Mouse (Mus musculus) CH12.LX (cell line): Measurements from ENCODE around the gene Cacna1c. TPM values are rescaled to one million over a fixed set of nuclear protein-coding genes. Genes with fewer than 3 reads are reported as not detected.

ENCODE experiments used
- DNase-seq: peaks from one replicate; pipeline ENCODE4 v3.0.0-alpha.2; 2013; ENCODE audit errors: extremely low read depth
- H3K27ac ChIP-seq: 2 replicates; pipeline ENCODE4 v1.5.1; 2012; ENCODE audit warnings: low read depth, mild to moderate bottlenecking, control low read depth, moderate library complexity; ENCODE audit not compliant: insufficient read depth
- H3K27me3 ChIP-seq: replicated peaks from 2 replicates; pipeline ENCODE3; 2012; ENCODE audit warnings: inconsistent platforms
- H3K36me3 ChIP-seq, 2 experiments: replicated peaks in 1 of 2; 2 replicates each; pipeline versions ENCODE3 to v1.6.1; 2012; ENCODE audit warnings: inconsistent platforms in 1 of 2, low read length in 1 of 2, mild to moderate bottlenecking in 1 of 2, mixed read lengths in 1 of 2, moderate library complexity in 1 of 2; ENCODE audit not compliant: control insufficient read depth in 1 of 2, insufficient read depth in 1 of 2
- H3K4me1 ChIP-seq, 2 experiments: 2 replicates each; pipeline ENCODE4 v1.6.1; 2012; ENCODE audit warnings: inconsistent platforms in 1 of 2, moderate library complexity in 1 of 2; ENCODE audit not compliant: insufficient read depth in 2 of 2, control insufficient read depth in 1 of 2
- H3K4me2 ChIP-seq: 2 replicates; pipeline ENCODE4 v1.6.1; 2012; ENCODE audit warnings: low read depth, mild to moderate bottlenecking, control low read depth; ENCODE audit not compliant: poor library complexity, insufficient read depth, severe bottlenecking
- H3K4me3 ChIP-seq, 3 experiments: fragments of 150-350 bp in 1 of 3; sonication (generic) in 1 of 3; replicated peaks in 1 of 3; 2 replicates each; pipeline versions ENCODE3 to v1.5.1; 2011 to 2012; ENCODE audit warnings: low read depth in 2 of 3, low read length in 2 of 3, mild to moderate bottlenecking in 2 of 3, moderate library complexity in 2 of 3, control low read depth in 1 of 3, improper control_type of control experiment in 1 of 3, inconsistent platforms in 1 of 3, mixed read lengths in 1 of 3; ENCODE audit not compliant: poor library complexity in 1 of 3
- H3K79me2 ChIP-seq: replicated peaks from 2 replicates; pipeline ENCODE4 v1.6.1; 2012; ENCODE audit warnings: mild to moderate bottlenecking, moderate library complexity; ENCODE audit not compliant: control insufficient read depth, poor library complexity, insufficient read depth, severe bottlenecking; ENCODE audit errors: extremely low read depth
- H3K9ac ChIP-seq: 2 replicates; pipeline ENCODE4 v1.6.1; 2012; ENCODE audit warnings: low read depth, mild to moderate bottlenecking, control low read depth, moderate library complexity; ENCODE audit not compliant: insufficient read depth
- H3K9me3 ChIP-seq: replicated peaks from 2 replicates; pipeline ENCODE3; 2012; ENCODE audit warnings: low read length, inconsistent platforms, mixed read lengths
- BHLHE40 ChIP-seq: IDR thresholded peaks from 2 replicates; pipeline ENCODE4 v1.6.1; 2011; ENCODE audit warnings: mild to moderate bottlenecking, low read depth, low read length, improper control_type of control experiment
- CHD2 ChIP-seq: IDR thresholded peaks from 2 replicates; pipeline ENCODE4 v1.6.1; 2011; ENCODE audit warnings: low read length, improper control_type of control experiment
- E2F4 ChIP-seq: IDR thresholded peaks from 2 replicates; pipeline ENCODE4 v1.6.1; 2011; ENCODE audit warnings: low read depth, low read length, improper control_type of control experiment; ENCODE audit not compliant: insufficient replicate concordance
- EP300 ChIP-seq: IDR thresholded peaks from 2 replicates; pipeline ENCODE4 v1.6.1; 2011; ENCODE audit warnings: low read length, improper control_type of control experiment
- ETS1 ChIP-seq: conservative IDR thresholded peaks from 2 replicates; pipeline ENCODE4 v1.6.1; 2012; ENCODE audit warnings: low read depth, mild to moderate bottlenecking, inconsistent platforms, low read length, improper control_type of control experiment, moderate library complexity
- GABPA ChIP-seq: IDR thresholded peaks from 2 replicates; pipeline ENCODE4 v1.6.1; 2012; ENCODE audit warnings: low read depth, low read length, improper control_type of control experiment, inconsistent platforms; ENCODE audit not compliant: insufficient replicate concordance
- HCFC1 ChIP-seq: IDR thresholded peaks from 2 replicates; pipeline ENCODE4 v1.6.1; 2012; ENCODE audit warnings: low read depth, mild to moderate bottlenecking, inconsistent platforms, low read length, improper control_type of control experiment
- JUN ChIP-seq: IDR thresholded peaks from 2 replicates; pipeline ENCODE4 v1.6.1; 2011; ENCODE audit warnings: low read depth, mild to moderate bottlenecking, low read length, improper control_type of control experiment, moderate library complexity; ENCODE audit not compliant: insufficient read depth
- MAFK ChIP-seq: IDR thresholded peaks from 2 replicates; pipeline ENCODE4 v1.6.1; 2011; ENCODE audit warnings: low read length, improper control_type of control experiment; ENCODE audit not compliant: insufficient replicate concordance
- MAZ ChIP-seq: IDR thresholded peaks from 2 replicates; pipeline ENCODE4 v1.6.1; 2012; ENCODE audit warnings: low read depth, mild to moderate bottlenecking, inconsistent platforms, low read length, improper control_type of control experiment, moderate library complexity
- MYC ChIP-seq: IDR thresholded peaks from 2 replicates; pipeline ENCODE4 v1.6.1; 2011; ENCODE audit warnings: low read depth, mild to moderate bottlenecking, improper control_type of control experiment, low read length
- NELFE ChIP-seq: IDR thresholded peaks from 2 replicates; pipeline ENCODE4 v1.6.1; 2011; ENCODE audit warnings: low read depth, low read length, improper control_type of control experiment
- NRF1 ChIP-seq: IDR thresholded peaks from 2 replicates; pipeline ENCODE4 v1.6.1; 2014; ENCODE audit warnings: low read depth, mild to moderate bottlenecking, inconsistent platforms, low read length, improper control_type of control experiment, moderate library complexity
- PAX5 ChIP-seq: IDR thresholded peaks from 2 replicates; pipeline ENCODE4 v1.6.1; 2012; ENCODE audit warnings: low read length, inconsistent platforms, mixed read lengths
- POLR2AphosphoS2 ChIP-seq: IDR thresholded peaks from 2 replicates; pipeline ENCODE4 v1.6.1; 2011; ENCODE audit warnings: low read depth, low read length, improper control_type of control experiment
- RCOR1 ChIP-seq: conservative IDR thresholded peaks from 2 replicates; pipeline ENCODE4 v1.6.1; 2012; ENCODE audit warnings: low read depth, mild to moderate bottlenecking, inconsistent platforms, low read length, improper control_type of control experiment
- SIN3A ChIP-seq: IDR thresholded peaks from 2 replicates; pipeline ENCODE4 v1.6.1; 2012; ENCODE audit warnings: low read length, improper control_type of control experiment, inconsistent platforms
- TBP ChIP-seq: conservative IDR thresholded peaks from 2 replicates; pipeline ENCODE4 v1.6.1; 2011; ENCODE audit warnings: low read depth, low read length, improper control_type of control experiment
- TCF12 ChIP-seq: IDR thresholded peaks from 2 replicates; pipeline ENCODE4 v1.6.1; 2014; ENCODE audit warnings: low read depth, mild to moderate bottlenecking, inconsistent platforms, low read length, improper control_type of control experiment
- USF2 ChIP-seq: conservative IDR thresholded peaks from 2 replicates; pipeline ENCODE4 v1.6.1; 2011; ENCODE audit warnings: low read depth, low read length, improper control_type of control experiment
- ZC3H11A ChIP-seq: IDR thresholded peaks from 2 replicates; pipeline ENCODE4 v1.6.1; 2012; ENCODE audit warnings: low read depth, mild to moderate bottlenecking, inconsistent platforms, low read length, improper control_type of control experiment
- ZKSCAN1 ChIP-seq: IDR thresholded peaks from 2 replicates; pipeline ENCODE4 v1.6.1; 2012; ENCODE audit warnings: low read depth, inconsistent platforms, low read length, improper control_type of control experiment, borderline replicate concordance
- ZMIZ1 ChIP-seq: IDR thresholded peaks from 2 replicates; pipeline ENCODE4 v1.6.1; 2012; ENCODE audit warnings: low read depth, mild to moderate bottlenecking, inconsistent platforms, low read length, improper control_type of control experiment
- ZNF384 ChIP-seq: IDR thresholded peaks from 2 replicates; pipeline ENCODE4 v1.6.1; 2012; ENCODE audit warnings: low read depth, low read length, improper control_type of control experiment, inconsistent platforms
- dilution Hi-C: fragments of 300-500 bp; cut with MboI; formaldehyde crosslinking; loops from 2 replicates; pipeline ENCODE4 v1.14.3; 2020; ENCODE audit warnings: low sequenced_read_pairs; ENCODE audit not compliant: extremely low pct_unique_long_range_greater_than_20kb, extremely low pct_ligation_motif_present
- in situ Hi-C: fragments of 300-500 bp; cut with MboI; formaldehyde crosslinking; loops from 3 replicates; pipeline ENCODE4 v1.14.3; 2019; ENCODE audit warnings: low sequenced_read_pairs, low pct_ligation_motif_present, low pct_unique_long_range_greater_than_20kb, mixed read lengths
- polyA plus RNA-seq: library from polyadenylated mRNA; unstranded; fragments of >175 nt; gene quantifications from 2 replicates; pipeline ENCODE4 v1.2.1, GENCODE M21; 2012; ENCODE audit warnings: low read depth; ENCODE audit not compliant: insufficient read length
- total RNA-seq, 2 experiments: library from RNA; depleted of rRNA; stranded (reverse); fragments of 300-350 nt in 1 of 2; fragments of >200 nt in 1 of 2; gene quantifications; 2 replicates each; pipeline ENCODE4 v1.2.3; 2012 to 2014

Gene Cacna1c
- total and polyA plus RNA-seq, 3 experiments = 0.04 TPM; not detected in 2

DNA sequence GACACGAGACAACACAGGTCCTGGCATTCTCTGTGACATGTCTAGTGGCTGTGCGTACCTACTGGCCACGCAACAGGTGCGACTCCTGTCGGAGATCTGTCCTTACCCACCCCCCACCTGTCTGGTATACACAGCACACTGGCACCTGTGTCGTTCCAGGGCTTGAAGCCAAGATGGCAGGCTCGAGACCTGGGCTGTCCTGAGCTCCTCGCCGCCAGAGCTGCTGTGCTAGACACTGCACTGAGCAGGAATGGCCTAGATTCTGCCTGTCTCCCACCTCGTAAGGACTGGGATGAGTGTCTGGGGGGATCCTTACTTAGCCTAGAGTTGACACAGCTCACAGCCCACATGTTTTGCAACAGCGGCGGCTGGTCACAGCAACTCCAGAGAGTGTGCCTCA is 29.0 kb upstream of the Cacna1c start:
- TF ChIP-seq NELFE (no peak), HCFC1 (no peak), ZC3H11A (no peak), ZKSCAN1 (no peak), TBP (no peak), POLR2AphosphoS2 (no peak), E2F4 (no peak), USF2 (no peak), EP300 (no peak), ZMIZ1 (no peak), MAZ (no peak), RCOR1 (no peak), NRF1 (no peak), ETS1 (no peak), ZNF384 (no peak), SIN3A (no peak), MAFK (no peak), GABPA (no peak), JUN (no peak), MYC (no peak)

GRCm38 (mm10) chr6:119224451-119225195 is 28.4 kb upstream of the Cacna1c start:
- Histone ChIP-seq H3K9ac (no peak overlapping the region), H3K4me1 (peaks cover 0 to 6% of the 10 kb centered on the region in 2 experiments; a peak in 1 of 4 replicates), H3K27me3 (peaks cover 34% of the 10 kb centered on the region), H3K9me3 (no peaks in the 10 kb centered on the region), H3K27ac (no peak overlapping the region), H3K4me2 (no peak overlapping the region), H3K79me2 (no peaks in the 10 kb centered on the region), H3K36me3 (peaks cover 0 to 5% of the 10 kb centered on the region in 2 experiments), H3K4me3 (no peak overlapping the region)
- DNase-seq = no peak
- TF ChIP-seq PAX5 (no peak), SIN3A (no peak), ZMIZ1 (no peak), NELFE (no peak), BHLHE40 (no peak), CHD2 (no peak), TCF12 (no peak)
- in situ Hi-C loops = loop anchor here (5.0 kb wide), 2 partner anchors 123 to 203 kb away; no protein-coding TSS in a partner anchor
- dilution Hi-C loops = no loop called here

More for the DNA sequence above, 29.0 kb upstream of the Cacna1c start:
- H3K36me3 ChIP-seq = peaks cover 0 to 3% of the 10 kb centered on the region in 2 experiments
- no peak for DNase-seq
- H3K4me1 ChIP-seq = peaks cover 0 to 6% of the 10 kb centered on the region in 2 experiments; a peak in 1 of 4 replicates
- H3K9me3 ChIP-seq = no peaks in the 10 kb centered on the region
- no peak overlapping the region for H3K4me3 ChIP-seq
- no peak overlapping the region for H3K4me2 ChIP-seq
- H3K27me3 ChIP-seq = peaks cover 35% of the 10 kb centered on the region
- no peaks in the 10 kb centered on the region for H3K79me2 ChIP-seq
- in situ Hi-C loops = loop anchor here (5.0 kb wide), 1 partner anchor 122 kb away; no protein-coding TSS in a partner anchor
- H3K27ac ChIP-seq = no peak overlapping the region
- dilution Hi-C loops = no loop called here
- H3K9ac ChIP-seq = no peak overlapping the region
